In the genomic region with DNA sequence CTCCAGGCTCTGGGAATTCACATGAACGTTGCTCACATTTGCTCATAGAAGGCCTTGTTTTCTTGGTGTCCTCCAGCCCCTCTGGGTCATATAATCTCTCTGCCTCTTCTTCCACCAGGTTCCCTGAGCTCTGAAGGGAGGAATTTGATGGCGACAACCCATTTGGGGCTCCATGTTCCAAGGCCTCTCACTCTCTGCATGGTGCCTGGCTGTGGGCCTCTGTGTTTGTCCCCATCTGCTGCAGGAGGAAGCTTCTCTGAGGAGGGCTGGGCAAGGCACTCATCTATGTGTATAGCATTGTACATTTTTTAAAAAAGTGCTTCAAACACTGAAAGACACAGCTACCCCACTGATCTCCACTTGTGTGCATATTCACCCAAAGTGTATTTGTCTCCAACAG, we compare ENCODE assay signal across 28 mouse cellular contexts. TPM values are rescaled to one million over a fixed set of nuclear protein-coding genes. Genes with fewer than 3 reads are reported as not detected.
DNase-seq lines count a peak whose midpoint lies in the region; ATAC-seq and TF ChIP-seq lines count a peak whose summit lies in the region.
"Had no signal": no experiment of that assay in that cellular context is flagged by ENCODE, and none has a peak within 500 bp of the region (broad histone marks: within the 10 kb centered on the region; RNA-seq: fewer than 3 reads in every experiment).

No protein-coding gene starts in this region.

- H3K9me3 ChIP-seq in hindbrain, postnatal 0 days (ENCODE audit: low read length) = no peaks in the 10 kb centered on the region
- no peaks in the 10 kb centered on the region for H3K9me3 ChIP-seq in hindbrain, embryonic 12.5 days (replicated peaks)
- H3K9me3 ChIP-seq: forebrain, embryonic 12.5 days; intestine, embryonic 15.5 days; liver, embryonic 12.5 days; midbrain, embryonic 13.5 days had no signal

- 52% methylated on average over 2 of the region's 2 CpGs for WGBS in hindbrain, postnatal 0 days
- 70% methylated on average over 2 of the region's 2 CpGs for WGBS in hindbrain, embryonic 12.5 days

- no peak for ATAC-seq in hindbrain, postnatal 0 days
- no peak for ATAC-seq in hindbrain, embryonic 12.5 days (ENCODE audit: low FRiP score)
- ATAC-seq: activated CD4-positive, CD25-positive, alpha-beta regulatory T cell, adult 4 months; forebrain, postnatal 0 days; hindbrain, embryonic 16.5 days; intestine, embryonic 15.5 days; liver, embryonic 12.5 days; liver, postnatal 0 days; midbrain, embryonic 13.5 days had no signal

- DNase-seq in hindbrain, postnatal 0 days (ENCODE audit: low spot score) = peak; percentile 3
- peak; percentile 85 for DNase-seq in cerebellum, adult 11-12 months
- peak; percentile 86 for DNase-seq in cerebellum, adult 9-11 months
- no peak for DNase-seq in c-Kit-positive CD71-positive TER-119-positive erythroid progenitor cells, embryonic 14.5 days (ENCODE audit: low spot score)
- no peak for DNase-seq in gastrocnemius, postnatal 14 days
- DNase-seq in spleen, adult 18-20 months = no peak
- DNase-seq: adrenal gland, adult 2 months; forebrain, postnatal 0 days; heart, postnatal 14 days; kidney, adult 2 months; kidney, postnatal 4 days; layer of hippocampus, adult 9-11 months; liver, postnatal 0 days; lung, postnatal 4 days; right cerebral cortex, postnatal 4 days had no signal

- intact Hi-C loops in gastrocnemius, postnatal 14 days (cut with DNase I; ENCODE audit: low total_unique reads) = no loop called here

- no peak overlapping the region for H3K9ac ChIP-seq in hindbrain, postnatal 0 days (replicated peaks; ENCODE audit: low read length)
- H3K9ac ChIP-seq in hindbrain, embryonic 12.5 days = no peak overlapping the region
- H3K9ac ChIP-seq: forebrain, embryonic 12.5 days; forebrain, postnatal 0 days; intestine, embryonic 15.5 days; liver, embryonic 12.5 days; liver, postnatal 0 days; midbrain, embryonic 13.5 days; neural tube, embryonic 13.5 days had no signal

- no peaks in the 10 kb centered on the region for H3K4me1 ChIP-seq in hindbrain, postnatal 0 days (ENCODE audit: insufficient read depth, low read length)
- H3K4me1 ChIP-seq in hindbrain, embryonic 12.5 days = no peaks in the 10 kb centered on the region
- H3K4me1 ChIP-seq: forebrain, embryonic 12.5 days; hindbrain, embryonic 10.5 days; intestine, embryonic 15.5 days; liver, embryonic 12.5 days; midbrain, embryonic 13.5 days; neural tube, embryonic 13.5 days had no signal

- no peaks in the 10 kb centered on the region for H3K27me3 ChIP-seq in hindbrain, postnatal 0 days (ENCODE audit: insufficient read depth, low read length)
- no peaks in the 10 kb centered on the region for H3K27me3 ChIP-seq in hindbrain, embryonic 12.5 days
- H3K27me3 ChIP-seq: CH12.LX; forebrain, embryonic 12.5 days; intestine, embryonic 15.5 days; liver, embryonic 12.5 days; megakaryocyte, embryonic 14.5 days; midbrain, embryonic 13.5 days; neural tube, embryonic 13.5 days had no signal

- H3K36me3 ChIP-seq in hindbrain, postnatal 0 days (ENCODE audit: insufficient read depth, low read length) = peaks cover 13% of the 10 kb centered on the region
- H3K36me3 ChIP-seq in hindbrain, embryonic 12.5 days = peaks cover 16% of the 10 kb centered on the region
- H3K36me3 ChIP-seq: intestine, embryonic 15.5 days; liver, embryonic 12.5 days had no signal

- TF ChIP-seq CTCF in hindbrain, postnatal 0 days (IDR thresholded peaks at IDR 0.05; ENCODE audit: low read depth) = no peak

- H3K4me3 ChIP-seq in hindbrain, postnatal 0 days (ENCODE audit: low read length) = no peak overlapping the region
- no peak overlapping the region for H3K4me3 ChIP-seq in hindbrain, embryonic 12.5 days
- H3K4me3 ChIP-seq: erythroblast, embryonic 14.5 days; forebrain, embryonic 12.5 days; hindbrain, embryonic 10.5 days; intestine, embryonic 15.5 days; liver, embryonic 12.5 days; megakaryocyte, embryonic 14.5 days; midbrain, embryonic 13.5 days; neural tube, embryonic 13.5 days had no signal

- H3K27ac ChIP-seq in hindbrain, postnatal 0 days = no peak overlapping the region
- no peak overlapping the region for H3K27ac ChIP-seq in hindbrain, embryonic 12.5 days
- H3K27ac ChIP-seq: forebrain, embryonic 12.5 days; hindbrain, embryonic 10.5 days; intestine, embryonic 15.5 days; kidney, postnatal 0 days; liver, embryonic 12.5 days; midbrain, embryonic 13.5 days; neural tube, embryonic 13.5 days had no signal

- no peak overlapping the region for H3K4me2 ChIP-seq in hindbrain, postnatal 0 days (ENCODE audit: low read depth, low read length)
- H3K4me2 ChIP-seq in hindbrain, embryonic 12.5 days (replicated peaks) = no peak overlapping the region
- H3K4me2 ChIP-seq: forebrain, embryonic 12.5 days; intestine, embryonic 15.5 days; liver, embryonic 12.5 days; midbrain, embryonic 13.5 days; neural tube, embryonic 13.5 days had no signal

RNA-seq across cellular contexts. Expression of a gene that starts 34.5 kb away (rescaled TPM):
- total RNA-seq in hindbrain, postnatal 0 days (2014; rRNA removed) = 6.6 and 7.0 TPM in 2 replicates
- 8.1 and 8.2 TPM in 2 replicates for polyA plus RNA-seq in hindbrain, postnatal 0 days (2015; fragmentation: Nextera tagmentation; extraction: Ambion mirVana)
- 20.3 and 21.5 TPM in 2 replicates for polyA plus RNA-seq in hindbrain, embryonic 12.5 days (2016; fragmentation: Nextera tagmentation; extraction: Ambion mirVana)
- 1 to 10 TPM; 2.2 to 2.4 TPM for total RNA-seq in gastrocnemius, postnatal 14 days (2021)

RNA-seq across cellular contexts. Expression of a gene that starts 39.9 kb away (rescaled TPM):
- total RNA-seq in hindbrain, postnatal 0 days (2014; rRNA removed) = 9.4 and 14.2 TPM in 2 replicates
- 6.4 and 7.0 TPM in 2 replicates for polyA plus RNA-seq in hindbrain, postnatal 0 days (2015; fragmentation: Nextera tagmentation; extraction: Ambion mirVana)
- 8.8 and 8.9 TPM in 2 replicates for polyA plus RNA-seq in hindbrain, embryonic 12.5 days (2016; fragmentation: Nextera tagmentation; extraction: Ambion mirVana)
- total RNA-seq in gastrocnemius, postnatal 14 days (2021) = 1 to 10 TPM; 5.5 to 5.8 TPM
- polyA plus RNA-seq: erythroblast, embryonic 14.5 days had no signal

RNA-seq across cellular contexts. Expression of a gene that starts 58.5 kb away (rescaled TPM):
- 4.1 and 8.3 TPM in 2 replicates for total RNA-seq in hindbrain, postnatal 0 days (2014; rRNA removed)
- polyA plus RNA-seq in hindbrain, postnatal 0 days (2015; fragmentation: Nextera tagmentation; extraction: Ambion mirVana) = 8.2 and 10.1 TPM in 2 replicates
- polyA plus RNA-seq in hindbrain, embryonic 12.5 days (2016; fragmentation: Nextera tagmentation; extraction: Ambion mirVana) = 19.1 and 21.7 TPM in 2 replicates
- total RNA-seq in gastrocnemius, postnatal 14 days (2021) = 1 to 10 TPM; 2.2 to 2.5 TPM

RNA-seq across cellular contexts. Expression of a gene that starts 58.6 kb away (rescaled TPM):
- 45.2 and 50.5 TPM in 2 replicates for total RNA-seq in hindbrain, postnatal 0 days (2014; rRNA removed)
- 291 and 298 TPM in 2 replicates for polyA plus RNA-seq in hindbrain, postnatal 0 days (2015; fragmentation: Nextera tagmentation; extraction: Ambion mirVana)
- polyA plus RNA-seq in hindbrain, embryonic 12.5 days (2016; fragmentation: Nextera tagmentation; extraction: Ambion mirVana) = 185 and 220 TPM in 2 replicates
- total RNA-seq in gastrocnemius, postnatal 14 days (2021) = 100 to 1,000 TPM; 229 to 257 TPM

Comparison
In these comparisons a context has a peak if more than half of its experiments do, and no peak if none do; other contexts are left out.
1. DNase-seq: peak in hindbrain, postnatal 0 days (single experiment), cerebellum, adult 11-12 months (single experiment) and cerebellum, adult 9-11 months (single experiment); none in c-Kit-positive CD71-positive TER-119-positive erythroid progenitor cells, embryonic 14.5 days (single experiment), gastrocnemius, postnatal 14 days (single experiment) and spleen, adult 18-20 months (0 of 2).